Mouse (Mus musculus) ES-E14 (cell line): ENCODE data around the gene Leap2.

Experiments
- CHD2 ChIP-seq: IDR thresholded peaks from 2 replicates; pipeline ENCODE4 v1.6.1; 2014; ENCODE audit warnings: mild to moderate bottlenecking, low read depth, low read length, inconsistent platforms
- HCFC1 ChIP-seq: IDR thresholded peaks from 2 replicates; pipeline ENCODE4 v1.6.1; 2012; ENCODE audit warnings: low read length, inconsistent platforms, borderline replicate concordance; ENCODE audit not compliant: insufficient read depth
- ZC3H11A ChIP-seq: IDR thresholded peaks from 2 replicates; pipeline ENCODE4 v1.6.1; 2012; ENCODE audit warnings: low read depth, mild to moderate bottlenecking, inconsistent platforms, low read length, borderline replicate concordance
- ZNF384 ChIP-seq: IDR thresholded peaks from 2 replicates; pipeline ENCODE4 v1.6.1; 2012; ENCODE audit warnings: low read depth, low read length, inconsistent platforms

- TF ChIP-seq HCFC1 (no peak), ZNF384 (no peak), CHD2 (no peak), ZC3H11A (no peak)
These were observed 7.3 kb upstream of the Leap2 start for GRCm38 (mm10) chr11:53430300-53430669.
